Mouse (Mus musculus): ENCODE measurements around the gene Hoxd10. TPM values are rescaled to one million over a fixed set of nuclear protein-coding genes. Genes with fewer than 3 reads are reported as not detected.

Hoxd10 gene
- total RNA-seq, 2 experiments from 2014 or later, result not detected

- no peak for DNase-seq
Measured at GRCm38 (mm10) chr2:74710929-74711543, 19.3 kb downstream of the Hoxd10 start.

DNA sequence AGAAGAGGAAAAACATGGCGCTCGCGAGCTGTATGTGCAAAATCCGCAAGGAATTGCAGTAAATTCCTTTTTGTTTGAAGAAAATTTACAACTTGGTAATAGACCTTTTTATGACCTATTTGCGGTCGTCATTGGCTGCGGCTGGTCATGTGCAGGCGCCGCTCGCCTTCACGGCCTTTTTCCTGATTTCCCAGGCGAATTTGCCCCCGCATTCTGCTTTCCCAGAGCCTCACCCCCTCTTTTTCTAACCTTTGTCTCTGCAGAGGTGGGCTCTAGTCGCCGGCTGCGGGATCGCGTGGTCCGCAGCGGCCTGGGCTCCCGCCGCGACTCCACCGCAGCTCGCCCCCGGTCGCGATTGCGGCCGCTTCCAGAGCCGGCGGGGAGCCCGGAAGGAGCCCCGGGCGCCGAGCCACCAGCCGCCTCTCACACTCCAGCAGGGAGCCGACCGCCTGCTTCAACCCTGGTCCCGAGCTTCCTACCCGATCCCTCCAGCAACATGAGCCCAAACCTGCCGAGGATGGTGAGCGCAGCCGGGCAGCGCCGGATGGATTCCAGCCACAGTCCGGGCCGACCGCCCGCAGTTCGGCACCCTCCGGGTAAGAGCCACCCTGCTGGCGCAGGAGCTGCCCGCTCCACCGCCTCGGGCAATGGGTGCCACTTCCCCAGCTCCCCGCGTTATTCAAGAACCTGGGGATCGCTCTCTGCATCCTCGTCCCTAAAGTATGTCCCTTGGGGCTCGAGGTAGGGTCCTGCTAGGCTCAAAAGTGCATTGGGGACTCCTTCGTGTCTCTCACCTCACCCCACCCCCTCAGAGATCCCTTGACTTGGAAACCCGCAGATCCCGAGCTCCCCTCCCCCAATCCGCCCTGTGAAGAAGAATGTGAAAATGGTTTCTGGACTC lies 20.2 kb downstream of the Hoxd10 start, which contains the start of the genes Hoxd3 and Hoxd4:
Gene Hoxd3, plus strand, starts transcription at position 207 of the 901 bp plus-strand sequence.
Gene Hoxd4, plus strand, starts transcription at position 209 of the 901 bp plus-strand sequence.
- DNase-seq, result peak; percentile 41

- no peak for DNase-seq
Measured at GRCm38 (mm10) chr2:74713239-74714150, 21.8 kb downstream of the Hoxd10 start.

GRCm38 (mm10) chr2:74714156-74714789 lies 22.5 kb downstream of the Hoxd10 start:
- DNase-seq, result no peak

DNA sequence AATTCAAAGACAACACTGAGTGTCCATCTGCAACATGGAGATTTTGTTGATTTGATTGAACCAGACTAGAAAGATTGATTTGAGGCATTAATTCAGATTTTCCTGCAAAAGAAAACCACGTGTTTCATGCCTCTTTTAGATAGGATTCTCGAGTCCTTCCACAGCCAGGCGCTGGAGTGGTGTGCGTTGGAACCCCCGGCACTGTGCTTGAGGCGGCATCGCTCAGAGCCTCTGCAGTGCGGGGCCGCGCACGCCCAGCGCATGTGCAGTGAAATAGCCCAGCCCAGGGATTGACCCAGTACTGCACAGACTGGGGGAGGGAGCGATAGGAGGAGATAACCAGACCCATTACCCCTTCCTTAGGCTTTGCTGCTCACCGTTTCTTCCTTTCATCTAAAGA lies 23.2 kb downstream of the Hoxd10 start:
- DNase-seq, result no peak

DNA sequence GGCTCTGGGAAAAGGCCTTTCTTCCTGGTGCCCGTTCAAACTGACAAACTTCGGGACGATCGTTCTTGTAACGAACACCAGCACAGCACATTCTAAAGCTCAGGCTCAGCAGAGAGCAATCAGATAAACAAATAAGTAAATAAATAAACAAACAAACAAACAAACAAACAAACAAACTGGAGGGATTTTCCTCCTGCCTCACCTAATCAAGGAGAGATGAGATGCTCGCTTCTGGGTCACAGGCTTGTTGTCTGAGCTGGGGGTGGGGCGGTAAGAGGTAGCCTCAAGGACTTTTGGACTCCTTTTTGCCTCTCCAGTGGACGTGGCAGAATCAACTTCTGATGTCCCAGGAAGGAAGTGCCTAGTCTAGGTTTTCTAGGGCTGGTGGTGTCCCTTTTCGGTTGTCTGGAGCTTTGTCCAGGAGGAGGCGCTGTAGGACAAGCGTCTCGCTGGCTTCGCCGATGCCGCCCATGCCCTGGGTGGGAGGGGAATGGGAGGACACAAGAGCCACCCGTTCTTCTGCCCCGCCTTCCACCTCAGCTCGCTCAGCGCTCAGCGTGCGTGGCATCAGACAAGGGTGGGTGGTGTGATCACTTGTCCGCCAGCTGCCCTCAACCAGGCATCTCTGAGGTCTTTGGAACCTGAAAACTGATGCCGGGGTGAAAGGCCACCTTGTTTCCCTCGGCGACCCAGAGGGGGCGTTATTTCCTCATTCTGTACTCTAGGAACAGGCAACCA lies 23.9 kb downstream of the Hoxd10 start:
- peak; percentile 96 for DNase-seq

GRCm38 (mm10) chr2:74720384-74720783 lies 28.7 kb downstream of the Hoxd10 start:
- DNase-seq, result no peak

DNA sequence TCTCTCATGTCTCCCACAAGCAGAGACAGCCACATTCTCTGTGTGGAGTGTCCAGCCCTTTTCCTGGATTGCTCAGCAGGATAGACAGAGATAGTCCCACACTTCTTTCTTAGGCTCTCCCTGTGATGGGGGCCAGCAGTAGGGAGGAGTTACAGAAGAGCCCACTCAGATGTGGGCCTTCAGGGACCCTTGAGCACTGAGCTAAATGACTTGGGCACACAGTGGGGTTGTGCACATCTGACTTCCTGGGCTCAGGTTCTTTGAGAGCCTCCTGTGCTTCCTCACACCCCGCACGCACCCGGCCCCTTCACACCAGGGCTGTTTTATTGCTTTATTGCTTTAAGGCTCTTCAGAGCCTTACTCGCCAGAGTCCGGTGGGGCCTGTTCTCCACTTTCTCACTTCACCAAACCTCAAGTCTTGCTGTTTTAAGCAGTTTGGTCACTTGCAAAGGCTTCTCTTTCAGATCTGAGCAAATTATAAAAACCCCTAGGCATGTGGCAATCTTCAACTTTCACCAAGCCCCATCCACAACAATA lies 29.3 kb downstream of the Hoxd10 start:
- no peak for DNase-seq

DNA sequence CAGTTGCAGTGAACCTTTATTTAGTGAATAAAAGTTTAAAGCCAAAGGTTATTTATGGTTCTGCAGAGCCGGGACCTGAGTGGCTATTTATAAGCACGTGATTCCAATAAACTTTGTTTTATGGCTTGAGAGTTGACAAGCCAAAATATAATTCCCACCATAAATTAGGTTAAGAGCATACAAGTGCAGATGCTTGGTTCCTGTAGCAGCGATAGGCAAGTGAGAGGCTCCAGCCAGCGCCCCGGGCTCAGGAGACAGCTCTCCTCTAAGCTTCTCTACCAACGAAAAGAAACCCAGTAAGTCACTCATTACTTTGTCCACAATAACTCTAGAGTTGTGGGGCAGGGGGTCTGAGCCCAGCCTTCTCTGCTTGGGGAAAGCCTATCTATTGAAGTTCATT lies 30.2 kb downstream of the Hoxd10 start:
- no peak for DNase-seq

GRCm38 (mm10) chr2:74722949-74723348 lies 31.2 kb downstream of the Hoxd10 start:
- DNase-seq, result no peak

GRCm38 (mm10) chr2:74724244-74725015 lies 32.7 kb downstream of the Hoxd10 start:
- peak; percentile 21 for DNase-seq

- no peak for DNase-seq
Measured at GRCm38 (mm10) chr2:74725171-74725570, 33.4 kb downstream of the Hoxd10 start.

DNA sequence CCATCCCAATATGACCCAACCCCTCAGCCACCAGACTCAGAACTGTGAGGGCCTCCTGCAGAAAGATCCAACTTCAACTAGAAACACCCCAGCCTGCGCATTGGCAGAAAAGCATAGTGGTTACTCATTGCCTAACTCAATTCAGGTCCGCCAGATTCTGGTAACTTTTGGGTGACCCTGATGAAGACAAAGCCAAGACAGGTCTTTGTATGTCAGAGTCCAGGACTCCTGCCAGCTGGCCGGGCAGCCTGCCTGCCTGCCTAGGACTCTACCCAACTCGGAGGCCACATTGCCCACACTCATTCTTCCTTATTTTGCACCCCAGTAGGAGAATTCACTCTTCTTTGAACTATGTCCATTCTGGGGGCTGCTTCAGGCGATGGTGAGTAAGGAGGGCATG lies 34.8 kb downstream of the Hoxd10 start, which contains the start of gene Gm28230:
Gene Gm28230, plus strand, starts transcription at position 178 of the 400 bp plus-strand sequence.
- no peak for DNase-seq

- DNase-seq, result no peak
Measured at GRCm38 (mm10) chr2:74726973-74727639, 35.4 kb downstream of the Hoxd10 start.

- no peak for DNase-seq
Measured at GRCm38 (mm10) chr2:74727640-74728302, 36.0 kb downstream of the Hoxd10 start.

DNA sequence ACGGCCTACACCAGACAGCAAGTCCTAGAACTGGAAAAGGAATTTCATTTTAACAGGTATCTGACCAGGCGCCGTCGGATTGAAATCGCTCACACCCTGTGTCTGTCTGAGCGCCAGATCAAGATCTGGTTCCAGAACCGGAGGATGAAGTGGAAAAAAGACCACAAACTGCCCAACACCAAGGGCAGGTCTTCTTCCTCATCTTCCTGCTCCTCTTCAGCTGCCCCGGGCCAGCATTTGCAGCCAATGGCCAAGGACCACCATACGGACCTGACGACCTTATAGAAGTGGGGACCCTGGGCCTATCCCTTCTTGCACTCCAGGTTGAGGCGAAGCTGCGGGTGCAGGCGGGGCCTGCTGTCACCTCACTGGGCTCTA lies 36.6 kb downstream of the Hoxd10 start:
- DNase-seq, result no peak

DNA sequence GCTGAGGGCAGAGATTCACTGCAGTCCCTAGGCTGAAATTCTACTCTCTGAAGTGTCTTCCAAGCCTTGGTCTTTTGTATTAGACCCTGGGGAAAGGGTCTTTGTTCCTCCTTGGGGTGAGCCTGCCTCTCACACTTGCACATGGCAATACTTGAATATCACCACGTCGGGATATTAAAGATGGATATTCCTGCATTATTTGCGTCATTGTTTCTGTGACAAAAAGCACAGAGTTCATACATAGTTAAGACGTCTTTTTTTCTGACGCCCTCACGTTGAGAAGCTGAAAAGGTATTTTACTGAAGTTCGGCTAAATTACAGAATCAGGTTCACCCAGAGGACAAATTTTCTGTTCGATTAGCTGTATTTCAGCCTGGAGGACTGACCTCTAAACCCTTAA lies 38.6 kb downstream of the Hoxd10 start:
- no peak for DNase-seq

- no peak for DNase-seq
Measured at GRCm38 (mm10) chr2:74731055-74731454, 39.3 kb downstream of the Hoxd10 start.
